Mouse (Mus musculus) intestine, embryonic 15.5 days (tissue): ENCODE measurements around the gene Smox. TPM values are rescaled to one million over a fixed set of nuclear protein-coding genes. Genes with fewer than 3 reads are reported as not detected.

Experiments used
- ATAC-seq: fragments of 200-750 bp; cut with Nextera tagmentation; 2 replicates; pipeline ENCODE4 v1.8.0; 2017; ENCODE audit warnings: moderate TSS enrichment, moderate library complexity
- H3K27ac ChIP-seq: fragments of 300-500 bp; sonication (generic); 2 replicates; pipeline ENCODE4 v1.5.1; 2015; ENCODE audit warnings: mild to moderate bottlenecking, inconsistent platforms
- H3K27me3 ChIP-seq: fragments of 300-500 bp; sonication (generic); replicated peaks from 2 replicates; pipeline ENCODE4 v1.6.1; 2015; ENCODE audit warnings: inconsistent platforms
- H3K36me3 ChIP-seq: fragments of 300-500 bp; sonication (generic); 2 replicates; pipeline ENCODE4 v1.6.1; 2015; ENCODE audit warnings: inconsistent platforms
- H3K4me1 ChIP-seq: fragments of 300-500 bp; sonication (generic); replicated peaks from 2 replicates; pipeline ENCODE4 v1.6.1; 2015; ENCODE audit warnings: inconsistent platforms
- H3K4me2 ChIP-seq: fragments of 300-500 bp; sonication (generic); replicated peaks from 2 replicates; pipeline ENCODE4 v1.6.1; 2015; ENCODE audit warnings: mild to moderate bottlenecking, inconsistent platforms
- H3K4me3 ChIP-seq: fragments of 300-500 bp; sonication (generic); replicated peaks from 2 replicates; pipeline ENCODE4 v1.5.1; 2015; ENCODE audit warnings: inconsistent platforms
- H3K9ac ChIP-seq: fragments of 300-500 bp; sonication (generic); 2 replicates; pipeline ENCODE4 v1.6.1; 2015; ENCODE audit warnings: inconsistent platforms
- H3K9me3 ChIP-seq: fragments of 300-500 bp; sonication (generic); 2 replicates; pipeline ENCODE4 v1.6.1; 2016; ENCODE audit warnings: inconsistent platforms
- WGBS: fragments of 180-500 bp; shearing (Covaris S2); methylation state at CpG from one replicate; pipeline ENCODE4 v1.1.7; 2015; 5-methylcytosine and 5-hydroxymethylcytosine counted together
- polyA plus RNA-seq: library from polyadenylated mRNA; unstranded; fragments of >200 nt; fragmentation: Nextera tagmentation; extraction: Ambion mirVana; gene quantifications from 2 replicates; pipeline ENCODE4 v1.2.1, GENCODE M21; 2015

Smox gene
- polyA plus RNA-seq, 1 experiment from 2014 or later, result 24.0 TPM

DNA sequence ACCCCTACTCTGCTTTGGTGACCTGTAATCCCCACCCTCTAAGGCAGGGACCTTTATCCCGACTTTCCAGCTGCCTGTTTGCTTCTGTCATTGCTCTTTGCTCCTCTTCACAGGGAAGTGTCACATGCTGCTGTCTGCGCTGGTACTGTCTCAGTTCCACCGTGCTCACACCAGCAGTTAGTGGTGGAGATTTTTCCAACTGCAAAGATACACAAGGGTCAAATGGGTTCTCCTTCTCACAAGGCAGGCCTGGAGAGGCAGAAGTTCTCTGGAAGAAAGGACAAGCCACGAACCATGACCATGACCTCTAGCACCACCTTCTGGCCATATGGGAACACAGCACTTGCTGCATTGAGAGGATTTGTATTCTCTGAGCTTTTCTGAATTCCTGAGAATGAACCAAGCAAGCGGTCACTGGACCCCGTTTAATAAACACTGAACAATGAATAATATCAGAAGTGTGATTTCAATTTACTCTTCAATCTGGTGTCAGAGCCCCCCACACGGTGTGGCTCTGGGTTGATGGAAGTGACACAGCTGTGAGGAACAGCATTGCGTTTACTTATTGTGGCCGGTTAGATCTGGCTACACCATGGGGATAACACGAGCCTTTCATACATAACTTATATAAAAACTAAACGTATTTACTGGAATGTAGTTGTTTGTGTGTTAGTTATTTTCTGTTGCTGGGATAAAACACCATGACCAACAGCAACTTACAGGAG, 38.8 kb downstream of the Smox start:
- WGBS, result 31% methylated on average over 11 of the region's 11 CpGs
- Histone ChIP-seq H3K4me3 (no peak overlapping the region), H3K4me1 (no peaks in the 10 kb centered on the region), H3K9ac (no peak overlapping the region), H3K27me3 (no peaks in the 10 kb centered on the region), H3K9me3 (no peaks in the 10 kb centered on the region), H3K36me3 (no peaks in the 10 kb centered on the region), H3K4me2 (no peak overlapping the region), H3K27ac (no peak overlapping the region)
- ATAC-seq, result peak; percentile 51; the same call in 1 of the 2 replicates

DNA sequence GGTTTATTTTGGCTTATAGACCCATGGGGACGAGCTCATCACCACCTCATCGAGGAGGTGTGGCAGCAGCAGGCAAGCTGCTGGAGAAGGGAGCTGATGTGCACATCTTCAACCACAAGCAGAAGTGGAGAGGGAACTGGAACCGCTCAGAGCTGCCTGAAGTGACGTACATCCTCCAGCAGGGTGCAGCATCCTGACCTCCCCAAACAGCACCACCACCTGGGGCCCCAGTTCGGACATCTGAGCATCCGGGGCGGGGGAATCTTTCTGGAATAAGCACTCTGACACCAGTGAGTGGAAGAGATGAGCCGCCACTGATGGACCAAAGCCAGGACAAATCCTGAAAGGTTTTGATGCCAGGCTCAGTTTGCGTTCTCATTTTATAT, 39.3 kb downstream of the Smox start:
- Histone ChIP-seq H3K9me3 (no peaks in the 10 kb centered on the region), H3K4me1 (no peaks in the 10 kb centered on the region), H3K27me3 (no peaks in the 10 kb centered on the region), H3K9ac (no peak overlapping the region), H3K27ac (no peak overlapping the region), H3K4me2 (no peak overlapping the region), H3K4me3 (no peak overlapping the region), H3K36me3 (no peaks in the 10 kb centered on the region)
- ATAC-seq, result no peak
- 29% methylated on average over 9 of the region's 9 CpGs for WGBS

DNA sequence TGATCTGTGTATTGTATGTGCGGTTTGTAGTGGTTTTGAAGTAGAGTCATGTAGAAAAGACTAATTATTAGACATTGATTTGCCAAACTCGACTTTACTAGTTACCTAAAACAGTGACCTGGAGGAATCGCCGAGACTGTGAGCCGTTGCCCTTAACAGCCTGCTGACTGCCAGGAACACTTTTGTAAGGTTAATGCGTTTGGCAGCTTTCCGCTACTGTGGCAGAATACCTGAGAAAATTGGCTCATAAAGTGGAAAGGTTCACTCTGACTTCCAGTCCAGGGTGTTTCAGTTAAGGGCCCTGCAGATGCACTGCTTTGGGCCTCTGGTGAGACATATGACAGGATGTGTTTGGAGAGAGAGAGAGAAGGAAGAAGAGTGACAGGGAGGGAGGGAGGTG, 40.0 kb downstream of the Smox start:
- 86% methylated on average over 7 of the region's 7 CpGs for WGBS
- H3K4me1 ChIP-seq, result no peaks in the 10 kb centered on the region

DNA sequence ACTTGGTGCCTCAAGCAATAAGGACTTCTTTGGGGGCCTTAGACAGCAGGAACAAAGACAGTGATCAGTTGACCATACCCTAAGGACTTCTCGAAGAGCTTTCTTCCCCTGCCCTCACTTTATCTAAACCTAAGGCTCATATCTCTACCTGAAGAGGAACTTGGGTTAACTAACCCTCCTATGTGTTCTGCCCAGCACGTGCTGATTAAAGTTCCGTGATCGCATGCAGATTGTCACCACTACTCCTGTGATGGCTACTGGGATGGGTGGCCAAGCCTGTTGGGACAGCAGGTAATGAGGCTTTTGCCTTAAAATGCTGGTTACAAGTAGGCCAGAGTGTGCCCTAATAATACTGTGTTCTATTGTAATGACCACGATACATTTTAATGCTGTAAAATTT, 43.9 kb downstream of the Smox start:
- Histone ChIP-seq H3K9me3 (no peaks in the 10 kb centered on the region), H3K27ac (no peak overlapping the region), H3K27me3 (no peaks in the 10 kb centered on the region), H3K9ac (no peak overlapping the region), H3K4me2 (no peak overlapping the region), H3K36me3 (no peaks in the 10 kb centered on the region), H3K4me1 (no peaks in the 10 kb centered on the region), H3K4me3 (no peak overlapping the region)
- no peak for ATAC-seq
- 89% methylated on average over 5 of the region's 5 CpGs for WGBS

More for the DNA sequence above, 40.0 kb downstream of the Smox start:
- ATAC-seq, result no peak
- Histone ChIP-seq H3K9ac (no peak overlapping the region), H3K27ac (no peak overlapping the region), H3K27me3 (no peaks in the 10 kb centered on the region), H3K4me2 (no peak overlapping the region), H3K9me3 (no peaks in the 10 kb centered on the region), H3K4me3 (no peak overlapping the region), H3K36me3 (no peaks in the 10 kb centered on the region)

DNA sequence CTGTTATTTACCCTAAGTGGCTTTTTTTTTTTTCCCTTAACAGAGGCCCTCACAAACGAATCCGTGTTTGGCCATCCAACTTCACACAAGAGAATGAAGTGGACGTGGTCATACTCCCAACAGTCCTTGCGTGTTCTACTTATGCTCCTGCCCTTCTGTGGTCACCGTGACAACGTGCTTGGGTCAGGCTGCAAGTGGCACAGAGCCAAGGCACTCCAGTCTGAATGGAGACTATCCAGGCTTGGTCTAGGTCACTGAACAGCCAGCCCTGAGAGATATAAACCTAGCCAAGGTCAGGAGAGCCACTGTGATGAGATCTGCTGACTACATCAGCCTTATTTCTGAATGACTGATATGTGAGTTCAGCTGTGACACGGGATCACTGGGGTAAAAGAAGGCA, 47.0 kb downstream of the Smox start:
- Histone ChIP-seq H3K4me3 (no peak overlapping the region), H3K4me1 (no peaks in the 10 kb centered on the region), H3K4me2 (no peak overlapping the region), H3K9ac (no peak overlapping the region), H3K36me3 (no peaks in the 10 kb centered on the region), H3K9me3 (no peaks in the 10 kb centered on the region), H3K27ac (no peak overlapping the region), H3K27me3 (no peaks in the 10 kb centered on the region)
- ATAC-seq, result no peak
- WGBS, result 60% methylated on average over 7 of the region's 7 CpGs

DNA sequence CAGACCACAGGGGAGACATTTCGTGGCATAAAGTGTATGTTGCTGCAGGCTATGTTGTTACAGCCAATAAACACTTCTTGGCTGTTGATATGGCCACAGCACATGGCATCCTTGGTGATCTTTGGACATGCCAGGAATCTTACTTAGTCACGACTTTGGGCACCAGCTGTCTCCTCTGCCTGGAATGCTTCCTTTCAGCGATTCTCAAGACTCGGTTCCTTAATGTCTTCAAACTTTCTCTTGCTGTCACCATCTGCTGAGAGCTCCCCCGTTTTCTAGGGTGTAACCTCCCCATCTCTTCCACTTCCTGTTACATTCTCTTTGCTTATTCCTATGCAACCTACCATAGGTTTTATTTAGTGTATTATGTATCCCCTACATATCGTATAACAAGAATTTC, 48.5 kb downstream of the Smox start:
- H3K27ac ChIP-seq, result no peak overlapping the region
- no peaks in the 10 kb centered on the region for H3K36me3 ChIP-seq
- H3K4me3 ChIP-seq, result no peak overlapping the region
- no peak overlapping the region for H3K9ac ChIP-seq
- no peaks in the 10 kb centered on the region for H3K27me3 ChIP-seq
- WGBS, result 81% methylated on average over 6 of the region's 6 CpGs
- no peaks in the 10 kb centered on the region for H3K4me1 ChIP-seq
- H3K9me3 ChIP-seq, result no peaks in the 10 kb centered on the region
- no peak overlapping the region for H3K4me2 ChIP-seq
- no peak for ATAC-seq

DNA sequence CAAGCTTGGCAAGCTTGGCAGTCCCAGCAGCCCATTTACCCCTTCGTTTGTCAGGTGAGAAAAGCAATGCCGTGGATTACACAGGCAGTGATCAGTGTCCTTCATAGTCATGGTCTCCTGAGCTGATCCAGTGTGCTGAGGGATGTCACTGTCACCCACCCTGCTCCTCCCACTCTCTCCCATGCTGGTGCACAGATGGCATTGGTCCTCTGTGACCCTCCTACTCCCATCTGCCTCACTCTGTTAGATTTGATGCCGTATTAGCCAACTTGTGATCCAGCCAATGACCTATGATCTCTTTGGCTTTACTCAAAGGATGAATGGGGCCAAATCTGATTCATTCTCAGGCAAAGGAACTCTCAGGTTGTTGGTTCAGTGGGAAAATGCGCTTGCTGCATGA, 50.4 kb downstream of the Smox start:
- Histone ChIP-seq H3K27ac (no peak overlapping the region), H3K9me3 (no peaks in the 10 kb centered on the region), H3K9ac (no peak overlapping the region), H3K27me3 (peaks cover 11% of the 10 kb centered on the region), H3K4me2 (no peak overlapping the region), H3K36me3 (no peaks in the 10 kb centered on the region), H3K4me3 (no peak overlapping the region), H3K4me1 (peaks cover 8% of the 10 kb centered on the region)
- no peak for ATAC-seq
- WGBS, result 87% methylated on average over 4 of the region's 4 CpGs

DNA sequence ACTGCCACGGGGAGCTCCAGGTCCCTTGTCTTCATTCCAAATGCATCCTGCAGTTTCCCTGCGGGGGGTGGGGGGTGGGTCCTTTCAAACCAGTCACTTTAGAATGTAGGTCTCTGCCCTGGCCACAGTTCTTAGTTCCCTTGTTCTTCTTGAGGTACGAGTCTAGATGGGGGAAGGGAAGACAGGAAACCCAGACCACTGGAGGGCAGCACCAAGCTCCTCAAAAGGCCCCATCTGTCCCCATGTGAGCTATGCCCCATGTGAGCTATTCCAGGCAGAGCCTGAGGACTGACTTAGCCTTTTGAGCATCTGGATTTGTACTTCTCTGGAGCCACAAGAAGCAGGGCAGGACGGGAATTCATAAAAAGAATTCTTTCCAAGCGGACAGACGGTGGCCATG, 51.2 kb downstream of the Smox start:
- no peaks in the 10 kb centered on the region for H3K9me3 ChIP-seq
- H3K27me3 ChIP-seq, result peaks cover 19% of the 10 kb centered on the region
- H3K4me3 ChIP-seq, result no peak overlapping the region
- no peak overlapping the region for H3K27ac ChIP-seq
- H3K36me3 ChIP-seq, result no peaks in the 10 kb centered on the region
- WGBS, result 38% methylated on average over 6 of the region's 6 CpGs
- H3K4me1 ChIP-seq, result peaks cover 8% of the 10 kb centered on the region
- no peak for ATAC-seq
- no peak overlapping the region for H3K9ac ChIP-seq
- no peak overlapping the region for H3K4me2 ChIP-seq

DNA sequence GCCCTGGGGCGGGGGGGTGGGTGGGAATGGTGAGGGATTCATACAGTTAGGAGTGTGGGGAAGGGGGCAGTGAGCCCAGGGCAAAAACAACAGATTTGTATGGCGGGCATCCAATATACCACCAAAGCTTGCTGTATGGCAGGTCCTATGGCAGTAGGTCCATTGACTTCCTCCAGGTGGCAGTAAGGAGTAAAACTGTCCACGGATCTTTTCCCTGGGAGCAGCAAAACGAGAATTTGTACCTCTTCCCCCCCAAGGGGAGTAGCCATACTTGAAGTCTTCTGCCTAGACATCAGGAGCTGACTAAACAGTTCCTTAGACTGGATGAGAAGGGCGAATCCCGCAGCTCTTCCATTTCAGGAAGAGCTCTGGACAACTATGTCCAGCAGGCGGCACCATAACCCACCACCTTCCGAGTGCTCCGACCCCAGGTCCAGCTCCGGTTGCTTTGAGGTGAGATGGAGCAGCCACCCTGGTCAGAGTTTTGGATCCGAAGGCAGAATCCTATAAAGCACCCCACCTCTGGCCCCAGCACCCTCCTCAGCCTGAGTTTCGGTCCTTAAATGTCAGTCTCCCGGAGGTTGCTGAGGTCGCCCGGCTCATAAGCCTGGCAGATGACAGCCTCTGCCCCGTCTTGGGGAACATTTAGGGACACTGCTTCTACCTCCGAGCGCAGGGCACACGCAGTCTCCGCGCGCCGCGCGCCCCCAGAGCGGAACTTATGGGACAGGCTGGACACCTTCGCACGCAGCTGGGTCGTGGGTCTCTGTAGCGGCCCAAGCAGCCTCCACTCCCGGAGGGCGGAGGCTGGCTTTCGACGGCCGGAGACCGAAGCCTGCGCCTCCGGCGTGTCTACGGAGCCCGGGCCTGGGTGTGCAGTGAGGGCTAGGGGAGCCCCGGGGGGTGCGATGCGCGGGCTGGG, 54.4 kb downstream of the Smox start:
- WGBS, result 2% methylated on average over 45 of the region's 45 CpGs
- Histone ChIP-seq H3K4me2 (peak overlapping the region; percentile 92), H3K9me3 (no peaks in the 10 kb centered on the region), H3K27me3 (peaks cover 42% of the 10 kb centered on the region), H3K36me3 (no peaks in the 10 kb centered on the region), H3K4me1 (peaks cover 8% of the 10 kb centered on the region), H3K4me3 (peak overlapping the region; percentile 44), H3K9ac (peak overlapping the region; percentile 33; the same call in 1 of the 2 replicates), H3K27ac (no peak overlapping the region)
- ATAC-seq, result peak; percentile 55

DNA sequence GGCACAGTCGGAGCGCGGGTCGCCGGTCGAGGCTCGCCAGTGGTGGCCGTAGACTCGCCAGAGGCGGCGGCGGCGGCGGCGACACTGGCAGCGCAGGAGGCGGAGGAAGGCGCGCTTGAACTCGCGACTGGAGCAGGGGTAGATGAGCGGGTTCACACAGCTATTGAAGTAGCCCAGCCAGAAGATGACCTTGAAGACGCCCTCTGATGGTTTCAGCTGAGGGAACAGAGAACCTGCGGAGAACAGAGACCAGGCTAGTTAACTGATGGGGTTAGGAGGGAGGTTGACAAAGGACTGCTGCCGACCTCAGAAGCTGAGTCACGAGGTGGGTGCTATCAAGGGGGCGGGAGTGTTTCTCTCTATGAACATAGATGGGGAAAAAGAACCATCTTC, 55.0 kb downstream of the Smox start:
- no peak overlapping the region for H3K27ac ChIP-seq
- peak overlapping the region; percentile 33; the same call in 1 of the 2 replicates for H3K9ac ChIP-seq
- peaks cover 8% of the 10 kb centered on the region for H3K4me1 ChIP-seq
- peak overlapping the region; percentile 44 for H3K4me3 ChIP-seq
- H3K36me3 ChIP-seq, result no peaks in the 10 kb centered on the region
- peaks cover 47% of the 10 kb centered on the region for H3K27me3 ChIP-seq
- peak; percentile 22; the same call in 1 of the 2 replicates for ATAC-seq
- H3K9me3 ChIP-seq, result no peaks in the 10 kb centered on the region
- peak overlapping the region; percentile 92 for H3K4me2 ChIP-seq
- WGBS, result 2% methylated on average over 27 of the region's 27 CpGs

DNA sequence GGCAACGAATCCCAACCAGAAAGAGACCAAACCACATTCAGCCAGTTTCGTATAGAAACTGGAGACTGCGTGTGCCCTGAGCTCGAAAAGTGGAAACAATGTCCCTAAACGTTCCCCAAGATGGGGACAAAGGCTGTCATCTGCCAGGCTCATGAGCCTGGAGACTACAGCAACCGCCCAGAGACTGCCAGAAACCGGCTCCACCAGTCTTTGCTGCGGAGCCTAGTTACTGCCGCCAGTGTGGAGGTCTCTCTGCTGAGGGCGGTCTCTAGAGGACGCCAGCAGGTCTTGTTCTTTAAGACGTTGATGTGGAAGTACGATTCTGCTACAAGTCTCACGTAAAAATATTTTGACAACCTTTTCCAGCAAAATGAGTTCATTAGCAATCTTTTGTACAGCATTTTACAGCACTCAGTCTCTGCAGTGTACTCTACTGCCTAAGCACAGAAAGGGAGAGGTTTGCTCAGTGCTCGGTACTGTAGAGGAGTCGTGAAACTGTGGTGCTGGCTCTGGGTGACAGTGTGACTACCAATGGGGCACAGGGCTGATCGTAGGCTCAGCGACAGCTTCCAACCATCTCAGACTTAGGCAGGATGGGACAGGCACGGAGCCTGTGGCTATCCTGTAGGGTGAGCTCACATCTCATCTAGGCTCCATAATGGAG, 55.6 kb downstream of the Smox start:
- Histone ChIP-seq H3K9ac (no peak overlapping the region), H3K4me2 (peak overlapping the region; percentile 92), H3K4me1 (peaks cover 8% of the 10 kb centered on the region), H3K4me3 (peak overlapping the region; percentile 44), H3K36me3 (no peaks in the 10 kb centered on the region), H3K27ac (no peak overlapping the region), H3K27me3 (peaks cover 47% of the 10 kb centered on the region), H3K9me3 (no peaks in the 10 kb centered on the region)
- peak; percentile 76 for ATAC-seq
- WGBS, result 13% methylated on average over 19 of the region's 19 CpGs

DNA sequence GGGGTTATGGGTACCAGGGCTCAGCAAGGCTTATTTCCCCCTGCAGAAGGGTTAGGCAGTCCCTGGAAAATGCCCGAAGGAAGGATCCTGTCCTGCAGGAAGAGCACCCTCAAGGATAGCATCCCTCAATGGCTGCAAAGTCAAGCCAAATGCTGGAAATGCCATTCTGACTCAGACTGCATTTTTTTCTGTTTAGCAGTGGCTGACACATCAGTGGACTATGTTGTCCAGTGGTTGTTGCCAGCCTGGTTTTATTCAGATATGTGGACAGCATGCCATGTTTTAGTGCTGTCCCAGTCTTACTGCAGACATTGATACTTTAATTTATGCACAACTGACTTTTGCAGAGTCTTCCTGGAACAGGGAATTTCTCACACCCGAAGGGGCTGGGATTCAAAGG, 57.0 kb downstream of the Smox start:
- Histone ChIP-seq H3K4me3 (no peak overlapping the region), H3K4me2 (no peak overlapping the region), H3K27ac (no peak overlapping the region), H3K27me3 (peaks cover 47% of the 10 kb centered on the region), H3K9me3 (no peaks in the 10 kb centered on the region), H3K4me1 (peaks cover 8% of the 10 kb centered on the region), H3K36me3 (no peaks in the 10 kb centered on the region), H3K9ac (no peak overlapping the region)
- 68% methylated on average over 2 of the region's 2 CpGs for WGBS
- no peak for ATAC-seq
